Mouse (Mus musculus) forebrain, embryonic 11.5 days (tissue): Measurements from ENCODE around the gene Tnks2. TPM values are rescaled to one million over a fixed set of nuclear protein-coding genes. Genes with fewer than 3 reads are reported as not detected.

Source experiments
- ATAC-seq: fragments of 200-750 bp; cut with Nextera tagmentation; replicated peaks from 2 replicates; pipeline ENCODE4 v1.8.0; 2017; ENCODE audit warnings: moderate TSS enrichment; ENCODE audit not compliant: low FRiP score
- DNase-seq: peaks from one replicate; pipeline ENCODE4 v3.0.0-alpha.2; 2017; ENCODE audit warnings: low spot score
- H3K27ac ChIP-seq: fragments of 300-500 bp; sonication (generic); 2 replicates; pipeline ENCODE4 v1.5.1; 2014; ENCODE audit warnings: low read depth, low read length
- H3K27me3 ChIP-seq: fragments of 300-500 bp; sonication (generic); 2 replicates; pipeline ENCODE4 v1.6.1; 2014; ENCODE audit warnings: mild to moderate bottlenecking, low read length, mixed read lengths; ENCODE audit not compliant: control insufficient read depth, insufficient read depth
- H3K36me3 ChIP-seq: fragments of 300-500 bp; sonication (generic); 2 replicates; pipeline ENCODE4 v1.6.1; 2014; ENCODE audit warnings: mild to moderate bottlenecking, low read length, moderate library complexity, mixed read lengths; ENCODE audit not compliant: control insufficient read depth, insufficient read depth
- H3K4me1 ChIP-seq: fragments of 300-500 bp; sonication (generic); replicated peaks from 2 replicates; pipeline ENCODE4 v1.6.1; 2014; ENCODE audit warnings: low read length, mixed read lengths; ENCODE audit not compliant: control insufficient read depth, insufficient read depth
- H3K4me2 ChIP-seq: fragments of 300-500 bp; sonication (generic); 2 replicates; pipeline ENCODE4 v1.6.1; 2014; ENCODE audit warnings: low read depth, mild to moderate bottlenecking, low read length, moderate library complexity, mixed read lengths; ENCODE audit not compliant: severe bottlenecking
- H3K4me3 ChIP-seq: fragments of 300-500 bp; sonication (generic); 2 replicates; pipeline ENCODE4 v1.5.1; 2014; ENCODE audit warnings: low read depth, low read length
- H3K9ac ChIP-seq: fragments of 300-500 bp; sonication (generic); 2 replicates; pipeline ENCODE4 v1.6.1; 2014; ENCODE audit warnings: low read length
- H3K9me3 ChIP-seq: fragments of 300-500 bp; sonication (generic); 2 replicates; pipeline ENCODE4 v1.6.1; 2016; ENCODE audit warnings: low read length, mixed read lengths; ENCODE audit not compliant: control insufficient read depth
- WGBS: fragments of 180-500 bp; shearing (Covaris S2); extraction: QIAGEN DNeasy Blood & Tissue Kit; methylation state at CpG from one replicate; pipeline ENCODE4 v1.1.7; 2014; 5-methylcytosine and 5-hydroxymethylcytosine counted together
- polyA plus RNA-seq: library from polyadenylated mRNA; unstranded; fragments of >200 nt; fragmentation: Nextera tagmentation; extraction: Ambion mirVana; gene quantifications from 2 replicates; pipeline ENCODE4 v1.2.1, GENCODE M21; 2014

The Tnks2 gene
- polyA plus RNA-seq, 1 experiment from 2014 or later, result 68.3 TPM

DNA sequence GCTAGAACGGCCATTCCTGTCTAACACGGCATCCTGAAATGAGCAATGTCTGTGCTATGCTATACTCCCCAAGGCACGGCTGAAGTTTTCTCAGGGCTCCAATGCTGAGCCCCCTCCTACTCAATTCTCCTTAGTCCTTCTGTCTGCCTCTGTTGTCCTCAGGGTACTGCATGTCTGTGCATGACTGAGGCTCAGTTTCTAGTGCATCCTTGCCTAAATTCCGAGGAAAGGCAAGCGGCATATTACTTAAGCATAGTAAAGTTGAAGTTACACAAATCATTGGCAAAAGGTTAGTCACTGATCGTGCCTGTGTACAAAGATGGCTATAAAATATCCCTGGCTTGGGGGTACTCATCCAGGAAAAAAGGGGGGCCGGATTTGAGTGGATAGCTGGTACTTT lies 79.0 kb downstream of the Tnks2 start:
- H3K4me1 ChIP-seq, result peaks cover 6% of the 10 kb centered on the region; the same call in 1 of the 2 replicates
- H3K27me3 ChIP-seq, result no peaks in the 10 kb centered on the region
- ATAC-seq (no peak), DNase-seq (no peak)
- no peaks in the 10 kb centered on the region for H3K36me3 ChIP-seq
- no peak overlapping the region for H3K9ac ChIP-seq
- 86% methylated on average over 7 of the region's 7 CpGs for WGBS
- H3K4me2 ChIP-seq, result no peak overlapping the region
- no peak overlapping the region for H3K4me3 ChIP-seq
- H3K9me3 ChIP-seq, result no peaks in the 10 kb centered on the region
- H3K27ac ChIP-seq, result no peak overlapping the region

DNA sequence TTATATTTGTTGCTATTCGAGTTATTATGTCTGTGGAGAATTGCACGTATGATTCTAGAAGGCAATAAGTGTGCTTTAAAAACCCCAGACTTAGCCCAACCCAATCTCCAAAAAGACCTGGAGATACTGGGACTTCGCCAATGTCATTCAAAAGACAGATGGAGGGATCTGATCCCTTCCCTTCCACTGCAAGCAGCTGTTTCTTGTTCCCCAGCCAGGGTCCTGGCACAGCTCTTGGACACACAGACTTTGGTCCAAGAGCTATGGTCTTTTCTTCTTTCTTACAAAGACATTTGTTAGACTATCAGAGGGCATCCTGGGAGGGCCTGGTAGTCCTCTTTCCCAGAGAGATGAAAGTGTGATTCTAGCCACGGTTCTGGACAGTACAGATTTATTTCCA lies 82.2 kb downstream of the Tnks2 start:
- WGBS, result 88% methylated on average over 4 of the region's 4 CpGs
- DNase-seq (no peak), ATAC-seq (no peak)
- Histone ChIP-seq H3K27me3 (no peaks in the 10 kb centered on the region), H3K27ac (no peak overlapping the region), H3K4me2 (no peak overlapping the region), H3K9ac (no peak overlapping the region), H3K4me3 (no peak overlapping the region), H3K4me1 (no peaks in the 10 kb centered on the region; the same call in 1 of the 2 replicates), H3K36me3 (no peaks in the 10 kb centered on the region), H3K9me3 (no peaks in the 10 kb centered on the region)

GRCm38 (mm10) chr19:36916876-36917389 lies 82.9 kb downstream of the Tnks2 start:
- Histone ChIP-seq H3K9ac (no peak overlapping the region), H3K27ac (no peak overlapping the region), H3K4me2 (peak overlapping the region; percentile 16), H3K4me1 (no peaks in the 10 kb centered on the region; the same call in 1 of the 2 replicates), H3K4me3 (no peak overlapping the region), H3K9me3 (no peaks in the 10 kb centered on the region), H3K36me3 (no peaks in the 10 kb centered on the region), H3K27me3 (no peaks in the 10 kb centered on the region)
- 75% methylated on average over 1 of the region's 1 CpGs for WGBS
- ATAC-seq (no peak), DNase-seq (no peak)

DNA sequence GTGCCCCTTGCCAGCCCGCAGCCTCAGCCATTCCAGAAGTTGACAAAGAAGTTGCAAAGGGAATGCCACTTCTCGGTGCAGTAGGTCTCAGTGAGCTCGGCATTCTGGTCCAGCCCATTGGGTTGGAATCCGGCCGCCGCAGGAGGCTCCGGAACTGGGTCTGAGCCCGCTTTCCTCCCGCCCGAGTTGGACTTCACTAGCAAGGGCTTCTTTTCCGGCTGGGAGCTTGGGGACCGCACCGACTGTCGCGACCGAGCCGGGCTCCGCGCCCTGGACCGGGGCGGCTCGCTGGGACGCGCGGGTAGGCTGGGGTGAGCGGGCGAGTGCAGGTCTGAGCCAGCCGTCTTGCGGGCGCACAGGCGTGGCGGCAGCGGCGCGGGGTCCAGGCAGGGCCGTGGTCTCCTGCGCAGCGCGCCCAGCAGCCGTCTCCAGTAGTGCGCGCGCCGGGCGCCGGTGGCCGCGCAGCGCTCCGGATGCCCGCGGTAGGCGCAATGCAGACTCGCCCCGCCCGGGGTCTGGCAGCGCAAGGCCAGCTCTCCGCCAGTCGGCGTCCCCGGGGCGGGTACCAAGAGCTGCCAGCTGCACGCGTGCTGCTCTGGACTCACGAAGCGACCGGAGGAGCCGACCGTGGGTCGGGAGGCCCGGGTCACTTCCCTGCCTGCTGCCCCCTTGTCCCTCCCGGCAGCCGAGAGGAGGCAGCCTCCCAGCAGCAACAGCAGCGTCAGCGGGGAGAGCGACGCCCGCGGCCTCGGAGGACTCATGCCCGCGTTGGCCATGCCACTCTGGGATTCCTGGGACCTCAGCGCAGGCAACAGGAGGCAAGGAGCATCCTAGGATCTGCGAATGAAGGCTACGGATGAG lies 84.6 kb downstream of the Tnks2 start:
- no peaks in the 10 kb centered on the region for H3K9me3 ChIP-seq
- peak overlapping the region; percentile 86 for H3K27ac ChIP-seq
- WGBS, result under 1% methylated on average over 76 of the region's 85 CpGs
- peak; percentile 92 for DNase-seq
- peak overlapping the region; percentile 86 for H3K9ac ChIP-seq
- peak; percentile 89 for ATAC-seq
- H3K4me2 ChIP-seq, result peak overlapping the region; percentile 73
- peak overlapping the region; percentile 86 for H3K4me3 ChIP-seq
- H3K36me3 ChIP-seq, result no peaks in the 10 kb centered on the region
- H3K27me3 ChIP-seq, result no peaks in the 10 kb centered on the region
- no peaks in the 10 kb centered on the region; the same call in 1 of the 2 replicates for H3K4me1 ChIP-seq

DNA sequence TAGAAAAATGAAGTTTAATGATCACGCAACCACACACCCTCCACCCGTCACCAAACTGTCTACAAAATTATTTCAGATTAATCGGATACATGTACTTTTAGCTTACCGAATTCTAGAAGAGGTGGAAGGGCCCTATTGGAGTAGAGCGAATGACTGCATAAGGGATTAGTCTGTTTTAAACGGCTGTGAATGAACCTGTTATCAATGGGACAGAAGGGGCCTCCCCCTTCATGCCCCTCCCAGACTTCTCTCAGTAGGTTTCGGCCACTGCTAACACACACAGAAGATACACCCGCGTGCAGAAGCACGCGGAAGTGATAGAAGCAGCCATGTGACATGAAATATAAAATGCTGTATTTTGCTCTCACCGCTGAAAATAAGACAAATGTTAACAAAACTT lies 85.4 kb downstream of the Tnks2 start, which contains the start of gene Fgfbp3:
TSS of gene Fgfbp3 (minus strand) at position 150 of the 400 bp plus-strand sequence.
- Histone ChIP-seq H3K4me1 (no peaks in the 10 kb centered on the region; the same call in 1 of the 2 replicates), H3K27ac (peak within 1 kb of the TSS; percentile 86), H3K27me3 (no peaks in the 10 kb centered on the region), H3K4me3 (peak within 1 kb of the TSS; percentile 86), H3K36me3 (no peaks in the 10 kb centered on the region), H3K9ac (peak within 1 kb of the TSS; percentile 86), H3K9me3 (no peaks in the 10 kb centered on the region), H3K4me2 (peak within 1 kb of the TSS; percentile 73)
- 7% methylated on average over 12 of the region's 12 CpGs for whole genome bisulfite sequencing
- no peak for DNase-seq
- peak; percentile 64 for ATAC-seq

GRCm38 (mm10) chr19:36922015-36922414 lies 88.0 kb downstream of the Tnks2 start:
- Histone ChIP-seq H3K36me3 (no peaks in the 10 kb centered on the region), H3K27ac (no peak overlapping the region), H3K4me2 (no peak overlapping the region), H3K4me3 (no peak overlapping the region), H3K9me3 (no peaks in the 10 kb centered on the region), H3K27me3 (no peaks in the 10 kb centered on the region), H3K9ac (no peak overlapping the region), H3K4me1 (no peaks in the 10 kb centered on the region; the same call in 1 of the 2 replicates)
- ATAC-seq (no peak), DNase-seq (no peak)
- WGBS, result 40% methylated on average over 2 of the region's 2 CpGs

DNA sequence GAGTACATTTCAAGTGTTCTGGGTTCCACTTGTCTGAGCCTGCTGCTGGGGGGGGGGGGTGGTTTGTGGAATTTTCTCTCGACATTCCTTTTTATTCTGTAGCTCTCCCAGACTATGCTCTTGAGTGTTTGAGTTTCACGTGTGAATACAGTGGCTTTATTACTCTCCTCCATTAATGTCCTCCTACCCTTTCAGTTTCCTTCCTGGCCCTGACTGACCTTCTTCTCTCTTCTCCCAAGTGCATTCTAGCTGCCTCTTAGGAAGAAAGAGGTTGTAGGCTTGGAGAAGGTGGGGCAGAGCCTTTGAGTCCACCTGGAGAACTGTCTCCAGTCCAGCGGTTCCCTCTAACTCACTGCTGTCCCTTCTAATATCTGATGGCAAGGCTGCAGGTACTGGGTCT lies 88.9 kb downstream of the Tnks2 start:
- Histone ChIP-seq H3K4me3 (no peak overlapping the region), H3K4me2 (no peak overlapping the region), H3K9me3 (no peaks in the 10 kb centered on the region), H3K27me3 (no peaks in the 10 kb centered on the region), H3K4me1 (peaks cover 3% of the 10 kb centered on the region; the same call in 1 of the 2 replicates), H3K36me3 (no peaks in the 10 kb centered on the region), H3K27ac (no peak overlapping the region), H3K9ac (no peak overlapping the region)
- 78% methylated on average over 3 of the region's 3 CpGs for WGBS
- DNase-seq, result no peak
- no peak for ATAC-seq

DNA sequence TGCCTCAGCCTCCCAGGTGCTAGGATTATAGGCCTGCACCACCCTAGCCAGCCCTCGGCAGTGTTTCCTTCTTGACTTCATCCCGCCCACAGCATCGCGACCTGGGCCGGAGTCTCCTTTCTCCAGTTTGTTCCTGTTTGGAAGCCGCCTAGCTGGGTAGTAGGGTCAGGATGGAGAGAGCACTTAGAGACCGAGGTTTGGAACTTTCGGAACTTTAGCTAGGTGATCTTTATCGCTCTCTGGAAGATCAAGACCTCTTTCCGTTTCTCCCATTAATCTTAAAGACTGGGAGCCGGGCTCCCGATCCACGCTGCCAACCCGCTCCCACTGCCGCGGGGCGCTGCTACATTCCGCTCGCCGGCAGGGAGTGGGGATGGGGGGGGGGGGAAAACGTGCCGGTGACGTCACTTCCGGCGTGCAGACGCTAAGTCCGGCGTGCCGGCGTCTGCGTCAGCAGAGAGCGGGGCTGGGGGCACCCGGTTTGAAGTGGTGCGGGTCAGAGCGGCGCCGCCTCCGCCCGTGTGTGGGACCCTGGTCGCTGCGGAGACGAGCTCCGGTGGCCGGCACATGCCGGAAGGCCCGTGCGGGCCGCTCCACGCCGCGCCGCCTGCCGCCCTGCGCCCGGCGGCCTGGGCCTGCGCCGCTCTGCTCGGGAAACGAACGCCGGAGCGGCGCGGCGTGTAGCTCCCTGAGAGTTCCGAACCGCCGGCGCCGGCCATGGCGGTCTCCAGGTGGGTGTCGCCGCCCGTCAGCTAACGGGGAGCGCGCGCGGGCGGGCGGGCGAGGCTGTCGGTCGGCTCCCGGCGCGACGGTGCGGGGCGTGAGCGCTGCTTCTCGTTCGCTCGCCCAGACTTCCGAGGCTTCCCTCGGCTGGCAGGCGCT lies 91.9 kb downstream of the Tnks2 start, which contains the start of gene Btaf1:
TSS of gene Btaf1 (plus strand) at position 409 of the 882 bp plus-strand sequence.
- Histone ChIP-seq H3K9ac (peak within 1 kb of the TSS; percentile 80), H3K27ac (peak within 1 kb of the TSS; percentile 85), H3K4me1 (peaks cover 3% of the 10 kb centered on the region; the same call in 1 of the 2 replicates), H3K4me2 (peak within 1 kb of the TSS; percentile 68), H3K4me3 (peak within 1 kb of the TSS; percentile 98), H3K36me3 (no peaks in the 10 kb centered on the region), H3K9me3 (no peaks in the 10 kb centered on the region), H3K27me3 (no peaks in the 10 kb centered on the region)
- DNase-seq, result peak; percentile 97
- under 1% methylated on average over 94 of the region's 98 CpGs for WGBS
- ATAC-seq, result peak; percentile 98
